Mouse (Mus musculus): ENCODE data around the gene Olfr692.
A peak's percentile ranks its signal among the peaks of the same experiment; 100 is the strongest.
"Not testable (repeated sequence)": the region's sequence is repeated elsewhere in the genome, so short reads cannot be mapped to it uniquely, and the experiment has no call there.

Olfr692 gene

GRCm38 (mm10) chr7:105367930-105368329 is at the start of gene Olfr692:
Gene Olfr692, plus strand, starts transcription at chr7:105368230.
- DNase-seq (ENCODE audit: low read depth), result no peak

GRCm38 (mm10) chr7:105325302-105325701 is 42.7 kb upstream of the Olfr692 start:
- DNase-seq (ENCODE audit: low read depth), result no peak

- no peak for DNase-seq (ENCODE audit: low read depth)
These were observed 34.0 kb upstream of the Olfr692 start, which contains the start of gene Olfr690 for GRCm38 (mm10) chr7:105334004-105334403. Gene Olfr690, minus strand, starts transcription at chr7:105334104.

GRCm38 (mm10) chr7:105342170-105342569 is 25.9 kb upstream of the Olfr692 start, which contains the start of gene Olfr691:
Gene Olfr691, minus strand, starts transcription at chr7:105342270.
- no peak for DNase-seq (ENCODE audit: low read depth)

- DNase-seq (ENCODE audit: low read depth), result no peak
These were observed 25.3 kb upstream of the Olfr692 start for GRCm38 (mm10) chr7:105342752-105343151.

- DNase-seq (ENCODE audit: low read depth), result not testable (repeated sequence)
These were observed 12.0 kb upstream of the Olfr692 start for GRCm38 (mm10) chr7:105356064-105356463.

GRCm38 (mm10) chr7:105356487-105356886 is 11.5 kb upstream of the Olfr692 start:
- DNase-seq (ENCODE audit: low read depth), result not testable (repeated sequence)

GRCm38 (mm10) chr7:105361713-105362112 is 6.3 kb upstream of the Olfr692 start:
- peak; percentile 10 for DNase-seq (ENCODE audit: low read depth)

- no peak for DNase-seq (ENCODE audit: low read depth)
These were observed 762 bp upstream of the Olfr692 start for GRCm38 (mm10) chr7:105367268-105367667.

- DNase-seq (ENCODE audit: low read depth), result no peak
These were observed 491 bp downstream of the Olfr692 start for GRCm38 (mm10) chr7:105368521-105368920.

- no peak for DNase-seq (ENCODE audit: low read depth)
These were observed 4.9 kb downstream of the Olfr692 start for GRCm38 (mm10) chr7:105372912-105373311.

- DNase-seq (ENCODE audit: low read depth), result no peak
These were observed 5.5 kb downstream of the Olfr692 start for GRCm38 (mm10) chr7:105373509-105373908.

GRCm38 (mm10) chr7:105373976-105374375 is 5.9 kb downstream of the Olfr692 start:
- no peak for DNase-seq (ENCODE audit: low read depth)

- no peak for DNase-seq (ENCODE audit: low read depth)
These were observed 6.8 kb downstream of the Olfr692 start, which contains the start of gene Gm5901 for GRCm38 (mm10) chr7:105374866-105375265. Gene Gm5901, plus strand, starts transcription at chr7:105375038.

GRCm38 (mm10) chr7:105380329-105380728 is 12.3 kb downstream of the Olfr692 start:
- DNase-seq (ENCODE audit: low read depth), result no peak

- DNase-seq (ENCODE audit: low read depth), result no peak
These were observed 19.7 kb downstream of the Olfr692 start for GRCm38 (mm10) chr7:105387696-105388095.

GRCm38 (mm10) chr7:105390236-105390635 is 22.2 kb downstream of the Olfr692 start:
- DNase-seq (ENCODE audit: low read depth), result no peak

- DNase-seq (ENCODE audit: low read depth), result no peak
These were observed 26.6 kb downstream of the Olfr692 start for GRCm38 (mm10) chr7:105394606-105395005.

- no peak for DNase-seq (ENCODE audit: low read depth)
These were observed 27.2 kb downstream of the Olfr692 start for GRCm38 (mm10) chr7:105395131-105395820.

- no peak for DNase-seq (ENCODE audit: low read depth)
These were observed 28.1 kb downstream of the Olfr692 start for GRCm38 (mm10) chr7:105396126-105396525.

GRCm38 (mm10) chr7:105399058-105399934 is 31.3 kb downstream of the Olfr692 start:
- peak; percentile 23 for DNase-seq (ENCODE audit: low read depth)

GRCm38 (mm10) chr7:105399935-105400624 is 32.0 kb downstream of the Olfr692 start, which contains the start of gene Fam160a2:
Gene Fam160a2, minus strand, starts transcription at chr7:105400054.
- peak; percentile 99 for DNase-seq (ENCODE audit: low read depth)

All from NIH3T3 (cell line).